Mouse (Mus musculus): ENCODE results near the gene Msl2. TPM values are rescaled to one million over a fixed set of nuclear protein-coding genes. Genes with fewer than 3 reads are reported as not detected.

The Msl2 gene
- polyA plus RNA-seq, 1 experiment from 2014 or later: 3.4 TPM

DNA sequence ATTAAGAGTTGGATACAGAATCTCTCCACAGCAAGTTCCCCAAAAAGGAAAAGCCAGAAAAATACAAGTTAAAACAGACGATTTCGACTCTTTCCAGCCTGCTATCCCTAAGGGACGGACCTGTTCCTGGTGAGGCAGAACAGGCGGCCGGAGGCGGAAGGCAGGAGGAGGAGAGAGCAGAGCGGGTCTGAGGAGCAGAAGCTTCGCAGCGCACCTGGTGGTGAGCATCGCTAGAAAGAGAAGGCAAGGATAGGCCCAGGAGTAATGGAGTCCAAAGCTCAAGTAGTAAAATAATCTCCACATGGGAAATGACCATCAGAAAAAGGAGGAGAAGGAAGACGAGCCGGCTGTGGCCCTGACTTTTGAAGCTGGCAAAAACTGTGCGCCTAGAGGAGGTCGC, 20.6 kb upstream of the Msl2 start:
- Histone ChIP-seq H3K36me3 (replicated peaks) (no peaks in the 10 kb centered on the region), H3K4me1 (no peaks in the 10 kb centered on the region), H3K27me3 (ENCODE audit: poor library complexity, severe bottlenecking) (no peaks in the 10 kb centered on the region), H3K4me3 (no peak overlapping the region), H3K27ac (no peak overlapping the region), H3K9me3 (no peaks in the 10 kb centered on the region; the same call in 1 of the 2 replicates)
- DNase-seq (ENCODE audit: extremely low spot score, low spot score): no peak
- WGBS: 80% methylated on average over 14 of the region's 14 CpGs

DNA sequence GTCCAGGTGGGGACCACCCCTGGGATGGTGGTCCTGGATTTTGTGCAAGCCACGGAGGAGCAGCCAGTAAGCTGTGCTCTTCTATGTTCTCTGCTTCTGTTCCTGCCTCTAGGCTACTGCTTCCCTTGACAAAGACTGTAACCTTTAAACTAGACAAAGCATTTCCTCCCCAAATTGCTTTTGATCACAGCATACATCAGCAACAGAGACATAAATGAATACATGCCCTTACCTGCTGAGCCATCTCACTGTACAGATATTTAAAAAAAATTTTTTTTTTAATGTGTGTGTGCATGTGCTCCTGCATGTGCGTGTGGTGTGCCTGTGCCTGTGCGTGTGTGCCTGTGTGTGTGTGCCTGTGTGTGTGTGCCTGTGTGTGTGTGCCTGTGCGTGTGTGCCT, 16.7 kb upstream of the Msl2 start:
- Histone ChIP-seq H3K4me3 (no peak overlapping the region), H3K4me1 (no peaks in the 10 kb centered on the region), H3K9me3 (no peaks in the 10 kb centered on the region; the same call in 1 of the 2 replicates), H3K27me3 (ENCODE audit: poor library complexity, severe bottlenecking) (no peaks in the 10 kb centered on the region), H3K27ac (no peak overlapping the region), H3K36me3 (replicated peaks) (no peaks in the 10 kb centered on the region)
- 95% methylated on average over 4 of the region's 4 CpGs for WGBS
- no peak for DNase-seq (ENCODE audit: extremely low spot score, low spot score)

DNA sequence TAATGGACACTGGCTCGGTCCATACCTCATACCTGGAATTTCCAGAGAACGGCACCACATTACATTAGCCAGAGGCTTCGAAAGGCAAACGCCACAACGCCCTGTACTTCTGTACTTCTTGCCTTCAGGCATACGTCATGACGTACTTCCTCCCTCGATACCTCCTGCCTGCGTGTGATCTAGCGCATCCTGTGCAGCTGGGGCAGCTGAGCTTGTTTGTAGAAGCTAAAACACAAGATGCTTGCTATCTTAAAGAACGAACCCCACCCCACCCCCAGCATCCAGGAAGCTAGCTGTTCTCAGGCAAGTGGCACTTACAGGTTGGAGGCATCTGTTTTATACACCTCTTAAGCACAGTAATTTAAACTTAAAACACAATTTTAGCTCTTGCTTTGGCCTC, 12.9 kb upstream of the Msl2 start:
- no peaks in the 10 kb centered on the region for H3K27me3 ChIP-seq (ENCODE audit: poor library complexity, severe bottlenecking)
- no peak overlapping the region for H3K27ac ChIP-seq
- 85% methylated on average over 11 of the region's 11 CpGs for WGBS
- no peaks in the 10 kb centered on the region for H3K36me3 ChIP-seq (replicated peaks)
- H3K4me1 ChIP-seq: peaks cover 7% of the 10 kb centered on the region; the same call in 1 of the 2 replicates
- DNase-seq (ENCODE audit: extremely low spot score, low spot score): no peak
- H3K9me3 ChIP-seq: no peaks in the 10 kb centered on the region; the same call in 1 of the 2 replicates
- H3K4me3 ChIP-seq: no peak overlapping the region

DNA sequence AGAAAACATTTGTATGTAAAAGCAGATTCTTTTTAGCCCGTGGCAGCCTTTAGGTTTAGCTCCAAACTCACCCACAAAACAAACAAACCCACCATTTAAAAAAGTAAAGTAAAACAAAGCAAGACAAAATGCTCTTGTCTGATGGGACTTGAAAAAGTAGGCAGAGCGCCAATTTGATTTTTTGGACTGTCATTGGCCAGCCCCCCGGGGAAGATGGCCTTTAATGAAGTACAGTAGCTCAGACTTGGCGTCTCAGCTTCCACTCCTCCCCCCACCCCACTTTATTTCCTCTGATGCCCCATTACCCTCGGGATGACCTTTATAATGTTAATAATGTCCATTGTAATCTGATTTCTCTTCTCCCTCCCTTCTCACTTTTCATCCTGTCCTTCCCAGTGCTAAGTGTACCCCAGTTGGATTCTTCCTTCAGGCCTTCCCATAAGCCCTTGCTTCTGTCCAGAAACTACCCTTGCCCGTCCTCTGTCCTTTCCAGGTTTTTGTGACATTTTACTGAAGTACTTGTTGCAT, 11.6 kb upstream of the Msl2 start:
- H3K36me3 ChIP-seq (replicated peaks): no peaks in the 10 kb centered on the region
- H3K27ac ChIP-seq: no peak overlapping the region
- no peak for DNase-seq (ENCODE audit: extremely low spot score, low spot score)
- peaks cover 7% of the 10 kb centered on the region; the same call in 1 of the 2 replicates for H3K4me1 ChIP-seq
- no peak overlapping the region for H3K4me3 ChIP-seq
- H3K9me3 ChIP-seq: no peaks in the 10 kb centered on the region; the same call in 1 of the 2 replicates
- no peaks in the 10 kb centered on the region for H3K27me3 ChIP-seq (ENCODE audit: poor library complexity, severe bottlenecking)
- 74% methylated on average over 6 of the region's 6 CpGs for WGBS

DNA sequence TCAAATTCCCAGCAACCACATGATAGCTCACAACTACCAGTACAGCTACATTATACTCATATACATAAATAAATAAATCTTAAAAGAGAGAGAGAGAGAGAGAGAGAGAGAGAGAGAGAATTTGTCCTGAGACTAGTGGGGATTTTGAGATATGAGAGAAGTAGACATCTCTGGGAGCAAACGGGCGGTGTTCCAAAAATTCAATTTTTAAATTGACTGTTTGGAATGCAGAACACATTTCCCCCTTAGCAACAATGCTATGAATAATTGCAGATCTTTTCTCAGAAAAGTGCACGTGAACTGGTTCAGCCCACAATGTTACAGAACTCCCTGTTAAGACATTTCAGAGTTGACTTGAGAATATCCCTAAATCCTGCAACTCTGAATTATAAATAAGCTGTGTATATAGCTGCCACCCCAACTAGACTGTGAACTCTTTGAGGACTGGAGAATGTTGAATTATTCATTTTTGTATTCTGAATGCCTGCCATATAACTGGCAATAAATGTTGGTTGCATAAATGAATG, 8.8 kb upstream of the Msl2 start:
- no peak overlapping the region for H3K27ac ChIP-seq
- no peaks in the 10 kb centered on the region for H3K27me3 ChIP-seq (ENCODE audit: poor library complexity, severe bottlenecking)
- no peaks in the 10 kb centered on the region for H3K36me3 ChIP-seq (replicated peaks)
- H3K9me3 ChIP-seq: peaks cover 3% of the 10 kb centered on the region; the same call in 1 of the 2 replicates
- no peak overlapping the region for H3K4me3 ChIP-seq
- DNase-seq (ENCODE audit: extremely low spot score, low spot score): no peak
- H3K4me1 ChIP-seq: peaks cover 7% of the 10 kb centered on the region; the same call in 1 of the 2 replicates
- 95% methylated on average over 3 of the region's 3 CpGs for WGBS

DNA sequence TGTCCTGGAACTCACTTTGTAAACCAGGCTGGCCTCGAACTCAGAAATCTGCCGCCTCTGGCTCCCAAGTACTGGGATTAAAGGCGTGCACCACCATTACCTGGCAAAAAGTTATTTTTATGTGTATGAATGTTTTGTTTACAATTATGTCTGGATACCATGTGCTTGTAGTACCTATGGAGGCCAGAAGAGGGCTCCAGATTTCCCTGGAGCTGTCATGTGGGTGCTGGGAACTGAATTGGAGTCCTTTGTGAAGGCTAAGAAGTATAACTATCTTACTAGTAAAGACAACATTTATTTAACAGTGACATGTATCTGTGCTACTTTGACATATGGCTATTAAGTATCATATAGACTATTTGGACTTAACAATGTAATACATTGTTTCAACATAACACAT, 4.1 kb upstream of the Msl2 start:
- DNase-seq (ENCODE audit: extremely low spot score, low spot score): no peak
- H3K36me3 ChIP-seq (replicated peaks): no peaks in the 10 kb centered on the region
- no peaks in the 10 kb centered on the region for H3K27me3 ChIP-seq (ENCODE audit: poor library complexity, severe bottlenecking)
- peaks cover 3% of the 10 kb centered on the region; the same call in 1 of the 2 replicates for H3K9me3 ChIP-seq
- H3K4me3 ChIP-seq: no peak overlapping the region
- H3K4me1 ChIP-seq: peaks cover 15% of the 10 kb centered on the region
- H3K27ac ChIP-seq: no peak overlapping the region
- WGBS: 91% methylated on average over 3 of the region's 3 CpGs

DNA sequence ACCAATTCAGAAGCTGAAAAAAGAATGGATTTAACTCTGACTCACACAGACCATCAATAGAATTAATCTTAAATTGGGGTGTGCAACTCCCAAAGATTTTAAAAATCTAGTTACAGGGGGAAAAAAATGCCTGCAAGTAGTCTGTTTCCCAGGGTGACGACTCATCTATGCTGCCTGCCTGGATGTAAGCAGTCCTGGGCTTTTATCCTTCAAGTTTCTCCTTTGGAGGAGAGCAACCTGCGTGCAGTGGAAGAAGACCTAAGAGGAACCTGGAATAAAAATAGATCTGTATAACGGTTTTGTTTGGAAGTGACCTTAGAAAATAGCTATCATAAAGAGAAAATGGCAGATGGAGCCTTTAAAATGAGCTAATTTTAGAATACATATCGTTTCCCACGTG, 1.4 kb upstream of the Msl2 start:
- DNase-seq (ENCODE audit: extremely low spot score, low spot score): no peak
- WGBS: 55% methylated on average over 5 of the region's 5 CpGs
- no peaks in the 10 kb centered on the region for H3K36me3 ChIP-seq (replicated peaks)
- no peaks in the 10 kb centered on the region for H3K27me3 ChIP-seq (ENCODE audit: poor library complexity, severe bottlenecking)
- peak overlapping the region; percentile 99; the same call in 1 of the 2 replicates for H3K27ac ChIP-seq
- peaks cover 28% of the 10 kb centered on the region for H3K4me1 ChIP-seq
- H3K9me3 ChIP-seq: peaks cover 3% of the 10 kb centered on the region; the same call in 1 of the 2 replicates
- H3K4me3 ChIP-seq: peak overlapping the region; percentile 76; the same call in 1 of the 2 replicates

DNA sequence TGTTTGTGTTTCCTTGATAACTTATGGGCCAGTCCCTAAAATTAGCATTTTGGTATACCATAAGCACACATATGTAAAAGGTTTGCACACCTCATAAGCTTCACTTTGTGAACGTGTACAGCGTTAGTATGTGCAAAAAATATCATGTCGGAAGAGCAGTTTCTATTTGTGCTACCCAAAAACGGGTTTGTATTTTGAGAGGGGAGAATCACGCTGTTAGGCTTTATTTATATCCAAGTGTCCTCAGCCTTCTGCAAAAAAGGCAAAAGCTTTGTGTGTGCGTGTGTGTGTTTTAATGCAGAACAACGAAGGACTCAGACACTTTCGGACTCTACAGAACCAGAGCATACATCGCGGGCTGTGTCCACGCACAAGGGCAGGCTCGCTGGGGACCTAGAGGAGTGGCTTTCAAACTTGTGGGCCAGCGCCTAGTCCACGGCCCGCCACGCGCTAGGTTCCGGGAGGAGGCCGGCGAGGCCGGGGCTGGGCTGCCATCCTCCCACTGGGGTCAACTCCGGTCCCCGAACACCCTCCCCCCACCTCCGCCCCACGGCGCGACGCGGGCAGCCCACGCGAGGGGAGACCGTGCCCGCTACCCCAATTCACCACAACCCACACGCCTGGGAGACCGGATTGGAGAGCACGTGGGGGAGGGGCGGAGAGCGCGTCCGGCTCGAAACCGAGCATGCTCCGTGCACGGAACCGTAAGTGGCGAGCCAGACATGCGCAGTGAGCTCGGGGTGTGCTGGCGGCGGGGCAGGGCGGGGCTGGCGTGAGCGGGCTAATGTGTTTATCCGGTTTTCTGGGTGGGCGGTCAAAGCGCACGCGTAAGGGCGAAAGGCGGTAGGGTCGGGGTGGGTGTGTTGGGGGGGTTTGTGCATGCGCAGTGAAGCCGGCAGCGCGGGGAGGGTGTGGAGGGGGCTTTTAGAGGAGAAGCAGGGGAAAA, 587 bp upstream of the Msl2 start:
- H3K4me1 ChIP-seq: peaks cover 36% of the 10 kb centered on the region
- H3K4me3 ChIP-seq: peak overlapping the region; percentile 76
- peak overlapping the region; percentile 99 for H3K27ac ChIP-seq
- peak; percentile 99 for DNase-seq (ENCODE audit: extremely low spot score, low spot score)
- H3K9me3 ChIP-seq: peaks cover 3% of the 10 kb centered on the region; the same call in 1 of the 2 replicates
- no peaks in the 10 kb centered on the region for H3K27me3 ChIP-seq (ENCODE audit: poor library complexity, severe bottlenecking)
- 2% methylated on average over 61 of the region's 65 CpGs for WGBS
- H3K36me3 ChIP-seq (replicated peaks): peaks cover 1% of the 10 kb centered on the region; the same call in 1 of the 2 replicates

DNA sequence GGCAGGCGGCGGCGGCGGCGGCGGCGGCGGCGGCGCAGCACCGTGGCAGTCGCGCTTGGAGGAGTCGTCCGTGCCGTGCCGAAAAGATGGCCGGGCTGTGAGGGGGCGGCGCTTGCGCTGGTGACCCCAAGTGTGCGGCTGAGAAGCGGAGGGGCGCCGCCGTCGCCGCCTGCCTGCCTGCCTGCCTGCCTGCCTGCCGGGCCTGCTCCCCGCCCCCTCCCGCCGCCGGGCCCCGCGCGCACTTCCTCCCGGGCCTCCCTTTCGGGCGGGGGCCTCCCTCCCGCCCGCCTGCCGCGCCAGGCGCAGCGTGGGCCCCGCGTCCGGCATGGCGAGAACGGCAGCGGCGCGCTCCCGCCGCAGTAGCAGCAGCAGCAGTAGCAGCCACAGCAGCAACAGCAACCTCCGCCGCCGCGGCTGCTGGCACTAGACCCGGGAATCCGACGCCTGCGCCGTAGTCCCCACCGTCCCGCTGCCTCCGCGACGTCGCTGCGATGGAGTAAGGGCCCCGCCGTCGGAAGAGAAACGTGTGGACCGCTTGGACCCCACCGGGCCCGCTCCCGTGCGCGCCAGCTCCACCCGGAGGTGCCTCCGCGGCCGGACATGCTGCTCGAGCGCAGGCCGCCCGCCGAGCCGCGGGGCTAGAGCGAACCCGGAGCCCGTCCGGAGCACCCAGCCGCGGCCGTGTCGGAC, 576 bp downstream of the Msl2 start:
- Histone ChIP-seq H3K4me1 (peaks cover 47% of the 10 kb centered on the region), H3K27me3 (ENCODE audit: poor library complexity, severe bottlenecking) (no peaks in the 10 kb centered on the region), H3K4me3 (peak overlapping the region; percentile 76), H3K36me3 (replicated peaks) (peaks cover 7% of the 10 kb centered on the region), H3K27ac (peak overlapping the region; percentile 99), H3K9me3 (peaks cover 3% of the 10 kb centered on the region; the same call in 1 of the 2 replicates)
- peak; percentile 79 for DNase-seq (ENCODE audit: extremely low spot score, low spot score)
- WGBS: under 1% methylated on average over 99 of the region's 100 CpGs

DNA sequence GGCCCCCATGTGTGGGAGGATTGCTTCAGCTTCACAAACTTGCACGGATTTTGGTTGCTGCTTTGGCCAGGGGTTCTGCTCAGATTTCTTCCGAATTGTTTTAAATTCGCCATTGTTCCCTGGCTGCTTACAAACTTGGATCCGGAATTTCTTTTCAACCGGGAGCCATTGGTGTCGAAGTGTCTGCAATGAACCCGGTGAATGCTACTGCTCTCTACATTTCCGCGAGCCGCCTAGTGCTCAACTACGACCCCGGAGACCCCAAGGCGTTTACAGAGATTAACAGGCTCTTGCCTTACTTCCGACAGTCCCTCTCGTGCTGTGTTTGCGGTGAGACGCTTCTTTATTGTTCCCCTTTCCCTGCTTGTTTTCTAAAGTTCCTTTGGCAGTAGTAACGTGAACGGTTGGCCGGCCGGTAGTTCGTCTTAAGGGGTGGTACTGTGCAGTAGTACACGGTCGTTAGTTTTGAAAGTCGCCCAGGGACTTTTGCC, 1.2 kb downstream of the Msl2 start:
- H3K27ac ChIP-seq: peak overlapping the region; percentile 99
- WGBS: under 1% methylated on average over 25 of the region's 25 CpGs
- peak; percentile 53 for DNase-seq (ENCODE audit: extremely low spot score, low spot score)
- peaks cover 7% of the 10 kb centered on the region for H3K36me3 ChIP-seq (replicated peaks)
- peaks cover 54% of the 10 kb centered on the region for H3K4me1 ChIP-seq
- no peaks in the 10 kb centered on the region for H3K27me3 ChIP-seq (ENCODE audit: poor library complexity, severe bottlenecking)
- no peaks in the 10 kb centered on the region for H3K9me3 ChIP-seq
- H3K4me3 ChIP-seq: peak overlapping the region; percentile 76

DNA sequence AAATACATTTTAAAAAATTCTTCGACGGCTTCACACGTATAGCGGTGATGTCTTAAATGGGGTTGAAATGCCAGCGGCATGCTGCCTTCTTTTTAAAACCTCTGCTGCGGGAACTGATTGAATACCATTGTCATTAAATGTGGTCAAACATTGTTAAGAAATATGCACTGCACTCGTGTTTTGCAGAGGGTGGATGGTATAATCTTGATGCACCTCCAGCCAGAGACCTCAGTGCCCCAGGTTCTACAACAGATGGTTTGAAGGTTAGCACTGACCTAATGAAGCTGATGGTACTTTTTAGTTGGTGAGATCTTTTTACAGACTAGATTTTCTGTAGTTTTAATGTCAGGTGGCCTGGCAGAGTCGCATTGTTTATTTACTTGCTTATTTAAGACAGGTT, 1.8 kb downstream of the Msl2 start:
- H3K27ac ChIP-seq: peak overlapping the region; percentile 99; the same call in 1 of the 2 replicates
- no peaks in the 10 kb centered on the region for H3K9me3 ChIP-seq
- no peaks in the 10 kb centered on the region for H3K27me3 ChIP-seq (ENCODE audit: poor library complexity, severe bottlenecking)
- DNase-seq (ENCODE audit: extremely low spot score, low spot score): no peak
- under 1% methylated on average over 8 of the region's 8 CpGs for WGBS
- H3K4me3 ChIP-seq: peak overlapping the region; percentile 76
- H3K36me3 ChIP-seq (replicated peaks): peaks cover 7% of the 10 kb centered on the region
- peaks cover 54% of the 10 kb centered on the region for H3K4me1 ChIP-seq

All from forebrain, embryonic 10.5 days (tissue).